Mouse (Mus musculus) ovary, postnatal 14 days (tissue): Measurements from ENCODE around the gene Dhx37.

Experiments used
- DNase-seq: peaks from one replicate; pipeline ENCODE4 v3.0.0; 2022; ENCODE audit warnings: low spot score

The Dhx37 gene

DNA sequence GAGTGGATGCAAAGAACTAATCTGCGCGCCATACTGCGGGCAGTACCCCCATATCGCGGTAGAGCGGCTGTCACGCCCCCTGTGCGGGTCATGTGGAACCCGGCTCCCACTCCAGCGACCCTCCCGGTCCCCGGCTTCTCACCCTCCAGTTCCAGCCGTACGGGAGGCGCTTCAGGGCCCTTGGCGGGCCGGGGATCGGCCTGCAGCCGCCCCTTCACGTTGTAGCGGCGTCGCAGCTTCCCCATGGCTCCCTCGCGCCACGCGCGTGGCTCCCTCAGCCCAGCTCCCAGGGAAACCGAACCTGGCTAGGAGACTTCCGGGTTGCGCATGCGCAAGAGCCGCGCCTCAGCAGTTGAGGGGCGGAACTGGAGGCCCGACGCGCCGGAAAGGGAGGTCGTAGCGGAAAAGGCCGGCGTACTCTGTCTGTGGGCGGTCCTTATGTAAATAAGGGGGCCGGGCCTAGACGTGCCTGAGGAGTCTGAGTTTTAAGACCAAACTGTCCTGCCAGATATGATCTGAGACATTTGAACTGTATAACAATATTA, at the start of gene Dhx37:
Dhx37 (minus strand) TSS at position 329 of the 545 bp plus-strand sequence.
- peak; percentile 88 for DNase-seq

DNA sequence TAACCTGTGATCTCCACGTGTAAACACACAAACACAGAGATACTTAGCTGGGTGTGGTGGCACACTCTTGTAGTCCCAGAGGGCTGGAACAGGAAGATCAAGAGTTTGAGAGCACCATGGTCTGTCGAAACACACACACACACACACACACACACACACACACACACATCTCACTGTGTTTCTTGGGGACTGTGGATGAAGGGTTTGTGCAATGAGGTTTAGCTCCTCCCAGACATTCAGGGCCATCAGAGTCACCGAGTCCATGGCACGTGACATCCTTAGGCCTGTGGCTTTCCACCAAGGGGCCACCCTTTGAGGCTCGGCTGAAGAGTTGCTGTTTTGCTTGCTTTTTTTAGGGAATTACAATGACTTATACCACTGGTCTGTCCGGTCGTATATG, 48.6 kb upstream of the Dhx37 start:
- DNase-seq = no peak

DNA sequence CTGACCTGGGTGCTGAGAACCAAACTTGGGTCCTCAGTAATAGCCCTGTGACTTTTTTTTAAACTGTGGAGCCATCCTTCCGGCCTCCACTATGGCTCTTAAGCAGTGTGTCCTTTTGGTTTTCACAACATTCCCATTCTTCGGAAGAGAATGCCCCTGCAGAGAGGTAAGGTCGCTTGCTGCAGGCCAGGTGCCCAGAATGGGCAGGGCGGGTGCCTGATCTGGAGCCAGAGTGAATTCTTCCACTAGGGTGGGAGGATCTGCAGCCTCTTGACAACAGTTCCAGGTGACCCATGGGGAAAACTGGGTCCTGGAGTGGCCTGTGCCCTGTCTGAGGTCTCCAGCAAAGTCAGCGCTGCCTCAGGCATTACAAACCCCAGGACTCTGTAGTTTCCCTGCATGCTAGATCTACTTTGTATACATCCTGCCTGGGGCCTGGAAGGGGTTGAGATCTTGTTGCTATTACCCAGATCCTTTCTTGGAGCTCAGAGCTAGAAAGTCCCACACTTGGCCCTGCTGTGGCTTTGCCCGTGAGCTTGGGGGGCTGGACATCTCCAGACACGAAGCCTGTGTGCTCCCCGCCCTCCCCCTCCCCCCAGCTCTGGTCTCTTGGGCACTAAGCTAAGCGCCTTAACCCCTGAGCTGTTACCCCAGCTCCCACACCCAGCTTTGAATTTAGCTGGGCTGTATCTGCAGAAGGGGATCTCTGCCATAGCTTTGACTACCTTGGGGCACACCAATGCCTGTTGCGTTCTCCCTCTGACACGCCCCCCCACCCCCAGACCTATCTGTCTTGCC, 46.7 kb upstream of the Dhx37 start:
- DNase-seq = no peak

DNA sequence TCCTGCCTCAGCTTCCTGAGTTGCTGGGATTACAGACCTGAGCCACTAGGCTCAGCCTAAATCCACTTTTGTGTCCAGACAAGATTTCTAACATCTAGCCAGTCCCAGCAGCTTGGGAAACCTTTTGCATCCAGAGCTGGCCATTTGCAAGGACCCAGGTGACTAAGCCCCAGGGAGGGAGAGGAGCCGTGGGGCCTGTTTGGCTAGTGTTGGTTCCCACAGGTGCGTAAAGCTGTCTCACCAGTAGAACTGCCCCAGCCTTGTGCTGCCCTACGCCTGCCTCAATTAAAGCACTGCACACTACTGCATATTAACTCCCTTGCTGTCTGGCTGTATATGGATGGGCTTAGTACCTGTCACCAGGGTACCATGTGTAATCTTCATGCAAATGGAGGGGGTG, 45.5 kb upstream of the Dhx37 start:
- DNase-seq = no peak

DNA sequence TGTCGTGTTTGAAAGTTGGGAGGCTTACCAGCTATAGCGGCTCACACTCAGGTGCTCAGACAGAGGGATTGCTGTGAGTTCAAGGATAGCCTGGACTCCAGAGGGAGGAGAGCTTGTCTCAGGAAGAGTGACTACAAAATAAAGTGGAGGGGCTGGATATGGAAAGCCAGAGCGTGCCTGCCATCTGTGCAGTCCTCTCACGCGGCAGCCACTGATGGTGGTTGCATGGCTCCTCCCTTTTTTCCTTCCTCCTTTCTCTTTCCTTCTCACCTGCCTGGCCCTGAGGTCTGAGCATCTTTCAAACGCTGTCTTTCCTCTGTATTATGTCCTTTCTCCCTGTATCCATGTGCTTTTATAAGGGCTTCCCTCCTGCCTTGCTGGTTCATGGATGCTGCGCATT, 44.1 kb upstream of the Dhx37 start:
- no peak for DNase-seq

DNA sequence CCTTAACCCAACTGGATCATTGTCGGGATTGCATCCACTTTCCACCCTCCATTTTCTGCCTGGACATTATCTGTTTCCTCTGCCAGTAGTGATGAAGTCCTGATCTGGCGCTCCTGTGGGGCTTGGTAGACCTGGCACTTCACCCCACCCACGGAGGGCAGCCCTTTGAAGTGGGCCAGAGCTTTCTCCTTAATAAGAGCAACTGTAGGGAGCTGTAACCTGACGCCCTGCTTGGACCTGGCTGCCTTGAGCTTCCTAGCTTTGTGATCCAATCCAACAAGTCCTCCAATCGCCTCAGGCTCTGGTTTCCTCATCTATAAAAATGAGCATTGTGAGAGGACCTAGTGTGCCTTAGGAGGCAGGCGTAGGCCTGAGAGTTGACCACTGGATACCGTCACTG, 43.6 kb upstream of the Dhx37 start:
- DNase-seq = no peak

DNA sequence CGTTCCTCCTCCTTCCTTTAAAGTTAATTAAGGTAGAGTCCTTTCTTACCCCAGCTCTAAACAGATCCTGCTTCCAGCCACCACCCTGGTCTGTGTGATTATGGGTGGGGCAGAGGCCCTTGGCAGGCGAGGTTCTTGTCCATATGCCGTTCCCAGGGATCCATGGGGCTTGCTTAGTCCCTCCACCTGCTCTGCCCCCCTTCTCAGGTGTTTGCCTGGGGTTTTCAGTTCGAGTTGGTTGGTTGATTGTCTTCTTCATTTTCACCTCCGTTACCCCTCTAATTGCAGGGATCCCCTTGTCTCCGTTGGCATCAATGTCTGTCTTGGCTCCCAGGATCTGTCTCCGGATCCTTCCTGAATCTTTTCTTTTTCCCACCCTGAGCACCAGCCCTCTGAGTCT, 42.9 kb upstream of the Dhx37 start:
- no peak for DNase-seq

DNA sequence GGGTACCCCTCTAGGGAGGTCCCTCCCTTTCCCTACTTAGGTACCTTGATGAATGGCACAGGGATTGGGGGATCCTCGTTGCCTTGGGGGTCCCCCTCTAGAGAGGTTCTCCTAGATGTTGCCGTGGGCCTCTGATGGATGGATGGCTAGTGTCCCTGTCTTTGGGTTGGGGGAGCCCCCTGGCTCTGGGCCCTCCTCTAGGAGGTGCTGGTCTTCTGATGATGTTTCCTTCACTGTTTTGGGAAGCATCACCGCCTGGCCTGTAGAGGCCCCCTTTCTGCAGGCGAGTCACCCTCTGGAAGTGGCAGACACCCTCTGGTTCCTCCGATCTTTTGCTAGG, 42.3 kb upstream of the Dhx37 start:
- DNase-seq = no peak

DNA sequence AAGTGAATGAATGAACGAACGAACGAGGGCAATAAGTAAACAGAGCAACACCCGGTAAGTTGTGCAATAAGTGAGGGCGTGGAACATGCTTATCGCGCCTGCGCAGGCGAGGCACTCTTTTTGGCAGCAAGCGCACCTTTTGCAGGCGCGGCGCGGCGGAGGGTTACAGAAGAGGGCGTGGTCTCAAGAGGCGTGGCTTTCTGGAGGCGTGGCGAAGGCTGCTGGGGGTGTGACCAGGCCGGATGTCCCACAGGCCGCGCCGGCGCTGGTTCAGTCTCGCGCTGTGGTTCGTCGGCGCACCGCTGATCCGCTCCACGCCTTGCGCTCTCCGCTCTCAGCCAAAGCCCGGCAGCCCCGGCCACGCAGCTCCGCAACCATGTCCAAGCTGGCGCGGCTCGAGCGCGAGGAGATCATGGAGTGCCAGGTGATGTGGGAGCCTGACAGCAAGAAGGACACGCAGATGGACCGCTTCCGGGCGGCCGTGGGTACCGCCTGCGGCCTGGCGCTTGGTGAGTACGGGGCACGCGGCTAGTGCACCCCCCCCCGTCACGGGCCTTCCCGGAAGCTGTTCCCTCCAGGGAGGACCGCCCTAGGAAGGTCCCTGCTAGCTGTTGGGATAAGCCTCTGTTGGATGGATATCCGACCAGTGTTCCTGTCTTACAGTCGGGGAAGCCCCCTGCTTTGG, 41.8 kb upstream of the Dhx37 start, which contains the start of gene Aacs:
Aacs (plus strand) TSS at position 214 of the 685 bp plus-strand sequence.
- DNase-seq = peak; percentile 99

DNA sequence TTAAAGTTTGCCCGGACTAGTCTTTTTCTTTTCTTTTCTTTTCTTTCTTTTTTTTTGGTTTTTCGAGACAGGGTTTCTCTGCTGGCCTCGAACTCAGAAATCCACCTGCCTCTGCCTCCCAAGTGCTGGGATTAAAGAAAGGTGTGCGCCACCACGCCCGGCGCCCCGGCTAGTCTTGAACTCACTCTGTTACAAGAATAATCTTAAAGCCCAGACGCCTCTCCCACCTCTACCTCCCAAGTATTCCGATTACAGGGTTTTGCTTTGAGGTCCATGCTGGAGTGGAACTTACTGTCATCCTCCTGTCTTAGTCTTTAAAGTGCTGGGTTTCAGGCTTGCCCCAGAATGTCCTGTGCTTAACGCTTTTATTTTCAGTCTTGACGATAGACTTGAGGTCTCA, 41.1 kb upstream of the Dhx37 start:
- no peak for DNase-seq

DNA sequence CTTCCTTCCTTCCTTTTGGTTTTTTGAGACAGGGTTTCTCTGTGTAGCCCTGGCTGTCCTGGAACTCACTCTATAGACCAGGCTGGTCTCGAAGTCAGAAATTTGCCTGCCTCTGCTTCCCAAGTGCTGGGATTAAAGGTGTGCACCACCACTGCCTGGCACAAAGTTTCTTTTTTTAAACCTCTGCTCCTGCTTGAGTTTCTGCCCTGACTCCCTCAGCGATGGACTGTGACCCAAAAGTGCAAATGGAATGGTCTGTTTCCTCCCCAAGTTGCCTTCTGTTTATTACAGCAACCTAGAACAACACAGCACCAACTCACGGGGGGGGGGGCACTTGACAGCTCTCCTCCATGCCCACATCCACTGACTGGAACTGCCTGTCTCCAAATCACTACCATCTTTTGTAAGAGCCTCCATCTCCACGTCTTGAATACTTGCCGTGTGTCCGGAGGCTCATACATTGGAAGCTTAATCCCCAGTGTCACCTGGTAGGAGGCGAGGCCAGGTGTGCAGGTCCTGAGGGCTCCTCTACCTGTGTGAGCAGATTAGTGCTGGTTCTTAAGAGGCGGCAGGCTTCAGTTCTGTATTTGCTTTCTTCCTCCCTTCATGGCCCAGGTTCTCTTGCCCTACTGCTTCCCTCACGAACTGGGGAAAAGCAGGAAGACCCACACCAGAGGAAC, 39.0 kb upstream of the Dhx37 start:
- no peak for DNase-seq

DNA sequence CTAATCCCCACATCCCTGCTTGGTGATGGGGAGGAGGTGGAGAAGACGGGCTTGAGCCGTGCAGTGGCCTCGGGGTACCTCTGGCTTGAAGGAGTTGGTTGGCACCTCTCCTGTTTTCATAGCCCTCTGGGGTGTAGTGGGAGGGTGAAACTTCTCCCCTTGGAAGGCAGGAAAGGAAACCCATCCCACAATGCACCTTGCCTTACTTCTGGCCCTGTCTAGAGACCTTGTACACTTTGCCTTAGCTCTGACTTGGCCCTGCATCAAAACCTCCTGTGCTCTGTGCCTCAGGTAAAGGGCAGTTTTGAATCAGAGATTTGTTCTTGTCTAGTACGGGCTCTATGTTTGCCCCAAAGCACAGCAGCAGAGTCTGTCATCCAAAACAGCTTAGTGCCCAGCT, 36.8 kb upstream of the Dhx37 start:
- no peak for DNase-seq

DNA sequence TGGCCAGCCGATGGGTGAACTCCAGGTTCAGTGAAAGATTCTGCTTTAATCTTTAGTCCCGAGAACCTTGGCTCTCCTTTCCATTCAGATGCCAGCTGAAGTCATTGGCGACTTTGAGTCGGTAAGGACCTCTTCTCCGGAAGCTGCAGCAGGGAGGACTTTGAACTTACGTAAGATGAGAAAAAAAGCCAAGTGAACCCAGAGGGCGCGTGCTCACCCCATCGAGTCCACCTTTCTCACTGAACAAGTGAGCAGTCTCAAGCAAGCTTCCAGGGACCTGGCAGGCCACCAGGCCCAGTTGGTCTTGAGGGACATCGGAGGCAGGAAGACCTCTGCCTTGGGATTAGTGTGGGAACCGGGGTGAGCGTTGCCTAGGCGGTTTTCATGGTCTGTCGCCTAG, 33.3 kb upstream of the Dhx37 start:
- DNase-seq = no peak

DNA sequence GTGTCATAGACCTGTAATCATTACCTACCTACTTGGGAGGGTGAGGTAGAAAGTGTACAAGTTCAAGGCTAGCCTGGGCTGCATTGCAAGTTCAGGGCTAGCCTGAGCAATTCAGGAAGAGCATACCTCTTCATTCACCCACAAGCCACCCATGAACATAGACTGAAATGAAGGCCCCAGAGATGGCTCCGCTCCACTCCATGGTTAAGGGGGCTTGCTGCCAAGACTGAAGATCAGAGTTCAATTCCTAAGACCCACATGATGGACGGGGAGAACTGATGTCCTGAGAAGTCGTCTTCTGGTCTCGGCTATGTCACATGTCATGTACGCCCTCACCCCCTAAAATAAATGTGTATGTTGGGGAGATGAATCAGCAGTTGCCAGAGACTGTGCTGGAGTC, 32.6 kb upstream of the Dhx37 start:
- DNase-seq = no peak

DNA sequence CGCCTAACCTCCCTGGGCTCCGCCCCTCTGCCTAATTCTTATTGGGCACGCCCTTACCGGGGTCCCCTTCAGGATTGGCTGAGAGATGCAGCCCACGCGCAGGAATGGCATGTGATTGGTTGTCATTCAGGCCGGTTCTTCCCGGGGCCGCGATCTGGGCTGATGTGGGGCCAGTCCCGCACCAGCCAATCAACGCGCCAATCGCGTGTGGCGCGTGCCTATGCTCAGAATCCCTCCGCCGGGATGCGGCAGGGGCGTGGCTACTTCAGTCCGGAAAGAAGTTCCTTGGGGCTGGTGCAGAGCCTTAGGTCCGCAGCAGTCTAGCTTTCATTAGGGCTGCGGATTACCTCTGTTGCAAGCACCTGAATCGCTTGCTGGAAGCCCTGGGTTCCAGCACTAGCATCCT, 31.8 kb upstream of the Dhx37 start:
- peak; percentile 83 for DNase-seq

DNA sequence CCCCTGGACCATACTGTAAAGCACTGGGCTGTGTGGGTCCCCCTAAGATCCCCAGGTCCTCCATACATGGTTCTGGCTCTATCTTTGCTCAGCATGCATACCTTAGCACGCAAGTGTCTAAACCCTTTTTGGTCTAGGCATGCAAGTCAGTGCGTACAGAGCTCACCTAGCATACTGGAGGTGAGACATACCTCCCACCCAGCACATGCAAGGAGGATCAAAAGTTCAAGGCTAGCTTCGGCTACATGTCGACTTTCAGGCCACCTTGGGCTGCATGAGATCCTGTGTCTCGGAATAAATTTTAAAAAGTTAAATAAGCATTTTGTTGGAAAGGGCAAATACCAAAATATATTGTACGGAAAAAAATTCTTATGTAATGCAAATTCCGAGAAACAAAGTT, 31.3 kb upstream of the Dhx37 start:
- no peak for DNase-seq

DNA sequence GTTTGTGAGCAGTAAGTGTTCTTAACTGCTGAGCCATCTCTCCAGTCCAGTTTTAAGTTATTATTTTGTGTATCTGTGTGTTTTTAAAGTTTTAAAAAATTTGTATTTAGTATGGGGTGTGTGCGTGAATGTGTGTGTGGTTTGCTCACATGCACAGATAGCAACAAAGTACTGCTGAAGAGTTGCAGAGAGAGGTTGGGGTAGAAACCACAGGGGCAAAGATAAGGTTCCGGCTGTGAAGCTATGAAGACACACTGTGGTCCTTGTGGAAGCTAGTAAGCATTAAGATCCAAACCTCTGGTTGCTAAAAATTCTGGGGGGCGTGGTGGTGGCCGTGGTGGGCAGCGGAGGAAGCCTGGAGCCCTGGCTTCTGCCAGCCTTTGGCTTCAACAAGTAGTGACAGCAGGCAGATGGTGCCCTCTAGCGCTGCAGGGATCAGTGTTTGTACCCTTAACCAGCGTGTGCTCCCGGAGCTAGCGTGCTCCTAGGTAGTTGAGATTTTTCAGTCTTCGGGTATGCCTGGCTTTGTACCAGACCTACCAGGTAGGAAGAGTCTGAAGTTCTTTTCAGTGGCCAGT, 28.0 kb upstream of the Dhx37 start:
- peak; percentile 25 for DNase-seq

DNA sequence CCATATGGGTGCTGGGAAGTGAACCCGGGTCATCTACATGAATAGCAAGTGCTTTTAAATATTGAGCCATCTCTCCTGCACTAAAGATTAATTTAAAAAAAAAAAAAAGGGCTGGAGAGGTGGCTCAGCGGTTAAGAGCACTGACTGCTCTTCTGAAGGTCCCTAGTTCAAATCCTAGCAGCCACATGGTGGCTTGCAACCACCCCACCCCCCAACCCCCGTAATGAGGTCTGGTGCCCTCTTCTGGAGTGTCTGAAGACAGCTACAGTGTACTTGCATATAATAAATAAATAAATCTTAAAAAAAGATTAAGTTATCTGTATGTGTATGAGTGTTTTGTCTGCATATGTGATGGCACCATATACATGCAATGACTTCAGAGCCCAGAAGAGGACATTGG, 26.7 kb upstream of the Dhx37 start:
- no peak for DNase-seq

DNA sequence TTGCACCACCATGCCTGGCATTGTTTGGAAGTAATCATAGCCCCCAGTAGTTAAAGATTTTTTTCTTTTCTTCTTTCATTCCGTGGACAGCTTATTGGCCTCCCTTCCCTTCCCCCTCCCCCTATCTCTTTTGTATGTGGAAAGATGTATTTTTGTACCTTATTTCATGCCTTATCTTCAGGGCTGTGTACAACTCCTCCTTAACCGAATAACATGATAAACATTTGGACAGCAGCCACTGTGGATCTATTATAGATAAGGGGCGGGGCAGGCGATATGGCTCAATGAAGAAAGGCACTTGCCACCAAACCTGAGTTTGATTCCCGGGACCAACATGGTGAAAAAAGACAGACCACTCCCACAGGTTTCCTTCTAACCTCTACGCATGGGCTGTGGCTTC, 23.6 kb upstream of the Dhx37 start:
- no peak for DNase-seq

DNA sequence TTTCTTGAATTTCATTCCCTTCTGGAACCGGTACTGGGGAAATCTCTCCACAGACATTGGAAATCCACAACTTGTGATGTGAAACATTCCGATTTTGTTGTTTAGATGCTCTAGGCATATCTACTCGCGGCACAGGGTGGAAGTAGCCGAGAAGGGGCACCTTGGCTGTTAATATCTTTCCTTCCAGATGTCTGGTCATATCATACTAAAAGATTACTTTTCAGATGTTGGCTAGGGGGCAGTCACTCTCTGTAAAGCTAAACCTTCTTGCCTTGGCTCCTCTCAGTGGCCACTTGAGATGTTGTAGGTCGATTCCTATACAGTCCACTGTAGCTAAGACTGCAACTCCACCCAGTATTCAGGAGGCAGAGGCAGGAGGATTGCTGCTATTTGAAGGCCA, 22.2 kb upstream of the Dhx37 start:
- DNase-seq = no peak

DNA sequence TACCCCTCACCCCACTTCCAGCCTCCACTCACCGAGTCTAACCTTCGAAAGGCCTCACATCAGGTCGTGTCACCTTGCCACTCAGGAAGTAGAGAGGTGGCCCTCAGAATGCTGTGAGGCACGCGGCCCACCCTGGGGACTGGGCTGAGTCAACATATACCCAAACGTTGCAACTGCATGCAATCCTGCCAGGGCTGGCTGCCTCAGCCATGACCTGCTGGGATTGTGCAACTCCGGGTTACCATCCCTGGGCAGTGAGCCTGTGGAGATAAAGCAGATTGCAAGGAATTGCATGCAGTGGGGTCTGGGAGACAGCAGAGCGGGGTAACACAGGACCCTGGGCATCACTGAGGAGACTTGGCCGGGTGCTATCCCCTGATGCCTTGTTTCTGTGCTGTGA, 18.7 kb upstream of the Dhx37 start:
- no peak for DNase-seq

DNA sequence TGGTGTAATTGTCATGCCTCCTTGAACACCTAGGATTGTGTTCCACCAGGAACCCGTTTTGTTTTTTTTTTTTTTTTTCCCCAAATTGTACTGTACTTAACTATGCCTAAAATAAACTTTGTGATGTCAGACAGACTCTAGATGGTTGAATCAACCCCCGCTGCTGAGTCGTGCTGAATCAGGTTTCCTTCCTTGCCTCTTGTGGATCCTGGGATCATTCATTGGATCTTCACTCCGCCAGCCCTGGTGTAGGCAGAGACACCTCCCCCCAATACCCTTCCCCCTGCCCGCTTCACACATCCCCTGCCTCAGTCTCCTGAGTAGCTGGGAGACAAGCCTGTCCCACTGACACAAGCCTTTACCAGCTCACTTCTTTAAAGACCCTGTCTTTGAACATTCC, 15.4 kb upstream of the Dhx37 start:
- no peak for DNase-seq

DNA sequence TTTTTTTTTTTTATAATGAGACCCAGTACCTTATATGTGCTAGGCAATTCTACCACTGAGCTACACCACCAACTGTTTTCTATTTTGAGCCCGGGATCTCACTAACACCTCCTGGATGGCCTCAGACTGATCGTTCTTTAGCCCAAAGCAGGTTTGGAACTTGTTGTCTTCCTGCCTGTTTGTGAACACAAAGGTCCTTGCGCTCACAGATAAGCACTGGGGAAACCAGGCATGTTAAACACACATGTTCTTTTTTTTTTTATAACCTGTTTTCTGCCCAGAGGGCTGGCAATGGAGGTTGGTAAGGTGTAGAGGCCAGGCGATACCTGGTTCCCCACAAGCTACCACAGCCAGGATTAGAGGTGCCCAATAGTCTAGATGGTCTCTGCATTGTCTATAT, 14.7 kb upstream of the Dhx37 start:
- no peak for DNase-seq
